Mouse (Mus musculus) gonadal fat pad, adult 2 months (tissue): Measurements from ENCODE around the gene Zfp37. TPM values are rescaled to one million over a fixed set of nuclear protein-coding genes. Genes with fewer than 3 reads are reported as not detected.
"Not testable (repeated sequence)": the region's sequence is repeated elsewhere in the genome, so short reads cannot be mapped to it uniquely, and the experiment has no call there.

Source experiments
- DNase-seq: peaks from one replicate; pipeline ENCODE4 v3.0.0-alpha.2; 2012; ENCODE audit warnings: low read depth
- polyA plus RNA-seq: library from polyadenylated mRNA; depleted of rRNA; stranded (reverse); fragments of >200 nt; gene quantifications from 2 replicates; pipeline ENCODE4 v1.2.3, GENCODE M21; 2012; rRNA removed

Gene Zfp37
- polyA plus RNA-seq, 1 experiment, result 0.88 TPM

DNA sequence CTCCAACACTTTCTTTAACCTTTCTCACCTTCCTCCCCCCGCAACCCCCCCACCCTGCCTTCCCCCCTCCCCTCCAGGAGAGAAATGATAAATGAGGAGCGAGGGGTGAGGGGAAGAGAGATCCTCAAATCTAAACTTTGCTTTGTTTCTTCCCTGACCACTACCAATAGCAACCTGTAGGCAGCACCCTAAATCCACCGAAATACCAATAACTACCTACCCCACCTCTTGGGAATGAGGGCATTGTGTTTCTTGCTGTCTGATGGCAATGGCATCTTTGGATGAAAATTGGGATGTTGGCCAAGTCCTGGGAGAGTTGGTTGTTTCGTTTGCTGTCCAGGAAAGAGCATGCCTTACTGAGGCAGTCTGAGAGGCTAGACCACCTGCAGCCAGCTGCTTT is 20.8 kb downstream of the Zfp37 start:
- DNase-seq, result no peak

DNA sequence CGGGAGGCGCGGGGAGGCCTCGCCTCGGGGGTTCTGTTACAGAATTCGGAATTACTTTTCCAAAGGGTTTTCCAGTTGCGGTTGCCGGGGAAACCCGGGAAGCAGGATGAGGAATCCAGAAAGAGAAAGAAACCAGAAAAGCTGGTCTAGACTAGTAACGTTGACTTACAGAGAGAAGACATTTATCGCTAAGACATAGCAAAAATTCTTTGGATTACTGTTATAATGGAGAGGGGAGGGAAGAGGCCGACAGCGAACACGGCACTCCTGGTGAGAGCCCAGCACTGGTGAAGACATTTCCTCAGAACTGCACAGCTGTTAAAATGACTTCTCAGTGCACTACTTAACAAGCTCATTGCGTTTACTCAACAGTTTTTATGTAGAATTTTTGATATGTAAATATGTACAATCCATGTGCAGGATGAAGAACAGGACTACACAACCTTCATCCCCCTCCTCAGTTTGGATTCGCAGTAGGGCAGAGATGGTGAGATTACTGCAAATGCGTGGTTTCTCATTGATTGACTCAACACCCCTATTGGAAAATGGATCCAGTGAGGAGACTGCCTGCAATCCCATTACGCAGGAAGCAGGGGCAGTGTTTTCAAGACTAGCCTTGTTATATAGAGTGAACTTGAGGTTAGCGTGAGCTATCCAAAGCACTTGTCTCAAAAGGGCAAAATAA is 22.0 kb downstream of the Zfp37 start:
- DNase-seq, result no peak

DNA sequence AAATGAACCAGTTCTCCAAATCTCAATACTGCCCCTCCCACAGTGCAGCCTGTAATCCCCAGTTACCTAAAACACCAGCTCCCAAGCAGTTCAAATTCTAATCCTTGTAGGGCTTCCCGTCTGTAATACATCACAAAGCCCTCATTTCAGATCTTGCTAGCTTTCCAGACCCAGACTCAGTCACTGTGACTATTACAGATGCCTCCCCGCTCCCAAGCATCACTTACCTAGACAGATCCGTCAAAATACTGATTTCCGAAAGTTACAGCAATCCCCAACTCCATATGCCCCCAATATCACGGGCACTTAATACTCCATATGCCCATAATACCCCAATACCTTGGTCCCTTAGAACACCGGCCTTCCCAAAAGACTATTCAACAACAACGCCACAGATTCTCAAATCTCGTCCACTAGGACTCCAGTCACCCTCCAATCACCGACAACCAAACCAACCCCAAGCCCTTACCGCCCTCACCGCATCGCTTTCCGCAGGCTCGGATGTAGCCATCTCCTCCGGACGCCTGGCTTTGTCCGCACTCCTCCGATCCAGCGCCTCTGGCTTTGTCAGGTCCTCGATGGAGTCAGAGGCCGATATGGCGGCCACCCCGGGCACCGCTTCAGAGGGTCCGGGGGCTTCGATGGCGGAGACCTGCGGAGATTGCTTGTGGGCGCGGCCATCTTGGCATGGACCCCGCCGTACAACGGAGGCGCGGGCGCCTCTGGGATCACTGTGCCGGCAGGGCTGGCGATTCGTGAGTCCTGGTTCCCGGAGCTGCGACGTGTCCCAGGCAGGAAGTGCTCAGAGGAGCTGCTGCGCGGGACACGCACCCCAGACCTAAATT is 22.8 kb downstream of the Zfp37 start:
- DNase-seq, result no peak

DNA sequence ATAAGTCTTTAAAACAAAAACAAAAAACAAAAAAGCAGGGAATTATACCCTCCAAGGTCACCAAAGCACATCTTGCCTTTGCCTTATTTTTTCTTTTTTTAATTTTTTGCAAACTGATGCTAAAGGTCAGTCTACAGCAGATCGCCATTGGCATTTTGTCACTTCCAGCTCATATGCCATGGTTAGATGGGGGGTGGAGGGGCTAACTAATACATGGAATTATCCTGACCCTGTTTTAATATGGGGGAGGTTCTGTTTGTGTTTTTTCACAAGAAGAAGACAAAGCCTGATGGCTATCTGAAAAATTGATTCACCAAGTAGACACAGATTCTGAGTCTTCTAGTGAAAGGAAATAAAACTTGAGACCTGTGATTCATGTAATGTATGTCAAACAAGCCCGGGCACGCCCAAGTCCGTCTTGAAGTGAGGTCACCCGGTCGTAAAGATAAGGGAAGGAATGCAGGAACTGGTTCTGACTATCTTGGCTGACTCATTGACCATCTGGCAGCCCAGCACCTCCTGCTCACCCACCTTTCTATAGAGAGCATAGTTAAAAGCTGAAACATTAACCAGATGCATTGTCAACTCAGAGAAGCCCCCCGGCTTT is 30.8 kb downstream of the Zfp37 start:
- no peak for DNase-seq

DNA sequence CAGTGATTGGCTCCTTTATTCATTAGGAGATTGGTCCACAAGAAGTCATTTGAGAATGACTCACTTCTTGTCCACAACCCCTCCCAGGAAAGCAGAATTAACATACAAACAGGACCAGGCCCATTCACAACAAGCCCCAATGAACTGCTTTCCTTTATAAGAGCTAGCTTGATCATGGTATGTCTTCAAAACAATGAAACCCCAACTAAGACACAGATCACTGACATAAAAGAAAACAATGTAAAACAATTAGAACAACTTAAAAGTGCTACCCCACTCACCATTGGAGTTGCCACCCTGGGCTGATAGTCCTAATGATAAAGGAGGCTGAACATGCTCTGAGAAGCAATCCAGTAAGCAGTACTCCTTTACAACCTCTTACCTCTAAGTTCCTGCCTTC is 42.1 kb downstream of the Zfp37 start:
- DNase-seq, result no peak

DNA sequence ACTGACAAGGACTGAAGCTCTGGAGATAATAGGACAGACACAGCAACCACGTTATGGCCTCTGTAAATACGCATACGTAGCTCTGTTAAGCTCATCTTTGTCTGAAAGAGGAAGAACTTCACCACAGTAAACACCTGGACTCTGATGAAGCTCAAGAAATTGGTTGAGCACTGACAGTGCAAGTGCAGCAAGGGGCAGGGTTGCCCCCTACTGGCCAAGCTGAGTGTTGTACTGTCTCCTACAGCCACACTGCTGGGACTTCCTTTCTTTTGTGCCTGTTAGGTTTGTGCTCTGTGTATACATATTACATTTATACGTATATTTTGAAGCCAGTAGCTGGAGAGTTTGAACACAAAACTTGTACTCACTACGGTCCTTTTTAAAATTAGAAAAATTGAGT is 53.6 kb downstream of the Zfp37 start:
- no peak for DNase-seq

DNA sequence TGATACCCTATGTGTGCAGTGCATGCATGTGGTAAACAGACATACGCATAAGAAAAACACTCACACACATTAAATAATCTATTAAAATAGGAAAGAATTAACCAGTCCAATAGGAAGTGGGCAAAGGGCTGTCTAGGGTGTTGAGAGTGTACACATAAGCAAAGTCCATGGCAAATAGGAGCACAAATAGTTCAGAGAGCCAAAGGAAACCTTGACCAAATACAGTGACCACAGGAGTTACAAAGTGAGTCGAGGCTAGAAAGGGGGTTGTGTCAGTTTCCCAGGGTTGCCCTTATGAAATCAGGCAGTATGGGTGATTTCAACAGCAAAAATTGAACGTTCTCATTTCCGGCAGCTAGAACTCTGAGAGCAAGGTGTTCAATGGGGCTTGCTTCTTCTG is 56.4 kb downstream of the Zfp37 start:
- no peak for DNase-seq

DNA sequence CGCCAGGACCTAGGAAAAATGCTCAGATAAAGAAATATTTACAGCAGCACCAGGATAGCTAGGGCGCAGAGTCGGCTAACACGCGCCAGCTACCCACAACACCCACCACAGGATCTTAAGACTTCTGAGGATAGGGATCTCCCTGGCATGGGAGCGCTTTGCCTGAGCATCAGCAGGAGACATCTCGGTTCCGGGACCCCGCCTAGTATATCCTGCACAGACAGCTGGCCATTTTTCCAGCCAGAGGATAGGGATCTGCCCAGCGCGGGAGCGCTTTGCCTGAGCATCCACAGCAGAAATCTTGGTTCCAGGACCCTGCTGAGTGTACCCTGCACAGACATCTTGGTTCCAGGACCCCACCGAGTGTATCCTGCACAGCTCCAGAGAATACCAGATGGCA is 63.2 kb downstream of the Zfp37 start:
- DNase-seq, result not testable (repeated sequence)

DNA sequence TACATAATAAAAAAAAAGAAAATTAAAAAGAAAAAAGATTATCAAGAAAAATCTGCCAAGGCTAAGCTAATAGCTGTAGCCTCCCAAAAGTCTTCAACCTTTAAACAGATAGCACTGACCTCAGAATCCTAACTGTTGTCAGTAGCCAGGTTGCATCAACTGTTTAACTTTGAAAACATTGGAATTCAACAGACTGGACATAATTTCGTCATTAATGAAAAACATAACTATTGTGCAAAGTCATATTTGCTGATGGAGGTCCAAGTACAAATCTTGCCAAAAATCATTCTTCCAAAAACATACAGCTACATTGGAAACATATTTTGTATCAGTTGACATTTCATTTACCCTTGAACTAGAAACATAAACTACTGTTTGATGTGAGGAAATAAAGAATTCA is 72.4 kb downstream of the Zfp37 start:
- no peak for DNase-seq

DNA sequence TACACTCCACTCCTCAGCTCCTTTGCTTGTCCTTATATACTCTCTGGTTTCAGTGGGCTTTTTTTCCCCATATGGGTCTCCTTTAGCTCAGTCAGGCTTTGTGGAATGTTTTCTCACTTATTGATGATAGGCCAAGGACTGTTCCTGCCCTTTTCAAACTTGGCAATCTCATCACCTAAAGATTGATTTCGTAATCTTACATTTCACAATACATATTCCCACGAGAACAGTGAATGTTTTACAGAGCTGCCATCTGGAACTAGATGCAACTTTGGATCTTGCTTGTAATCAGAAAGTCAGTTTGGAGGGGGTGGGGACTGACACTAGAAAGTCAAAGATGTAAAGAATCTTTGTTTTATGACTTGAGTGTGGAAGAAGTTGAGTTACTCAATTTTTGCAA is 80.0 kb downstream of the Zfp37 start, which contains the start of gene Mup21:
Gene Mup21, minus strand, starts transcription at position 53 of the 400 bp plus-strand sequence.
- peak; percentile 1 for DNase-seq

Other genes starting within 250 kb of the Zfp37 start
- not detected in 2 replicates for gene Mup20, start 176.9 kb downstream of the Zfp37 start, polyA plus RNA-seq
- gene Mup3, start 143.7 kb downstream of the Zfp37 start, polyA plus RNA-seq, result 1.2 TPM in 1 of 2 replicates, not detected in the other
- gene Mup21, start 80.2 kb downstream of the Zfp37 start, polyA plus RNA-seq, result not detected in 2 replicates
- 64.9 and 72.7 TPM in 2 replicates for gene Slc31a2, start 31.5 kb upstream of the Zfp37 start, polyA plus RNA-seq
- gene Fkbp15, start 129.5 kb upstream of the Zfp37 start, polyA plus RNA-seq, result 32.3 and 37.8 TPM in 2 replicates
- gene Slc31a1, start 129.7 kb upstream of the Zfp37 start, polyA plus RNA-seq, result 57.4 and 60.7 TPM in 2 replicates
- gene Cdc26, start 177.6 kb upstream of the Zfp37 start, polyA plus RNA-seq, result 32.1 and 33.6 TPM in 2 replicates
- gene Prpf4, start 177.8 kb upstream of the Zfp37 start, polyA plus RNA-seq, result 13.7 and 14.8 TPM in 2 replicates
- 7.8 and 11.1 TPM in 2 replicates for gene Rnf183, start 204.2 kb upstream of the Zfp37 start, polyA plus RNA-seq
- 4.3 and 5.7 TPM in 2 replicates for gene Wdr31, start 239.8 kb upstream of the Zfp37 start, polyA plus RNA-seq
- 98.6 and 103 TPM in 2 replicates for gene Bspry, start 249.0 kb upstream of the Zfp37 start, polyA plus RNA-seq